Mouse (Mus musculus): ENCODE measurements around the gene Qsox2. TPM values are rescaled to one million over a fixed set of nuclear protein-coding genes. Genes with fewer than 3 reads are reported as not detected.

Gene Qsox2
- total RNA-seq, 2 experiments from 2014 or later: 4.3 to 5.4 TPM

DNA sequence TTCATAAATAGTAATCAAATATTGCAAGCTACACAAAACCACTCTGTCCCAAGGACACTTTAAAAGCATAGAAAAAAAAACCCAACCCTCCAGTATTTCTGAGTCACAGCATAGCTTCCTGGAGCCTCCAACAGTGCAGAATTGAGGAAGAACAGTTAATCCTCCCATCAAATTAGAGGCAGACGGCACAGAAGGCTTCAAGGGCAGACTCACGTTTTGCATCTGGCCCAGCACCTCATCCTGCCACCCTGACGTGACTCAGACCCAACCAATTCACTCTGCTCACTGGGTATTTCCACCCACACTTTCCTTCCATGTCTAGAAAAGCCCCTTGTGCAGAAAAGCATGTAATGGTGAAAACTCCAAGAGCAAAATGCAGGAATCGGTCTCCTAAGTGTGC is 7.1 kb downstream of the Qsox2 start:
- DNase-seq: no peak
- intact Hi-C loops (cut with DNase I; ENCODE audit: low total_unique reads): no loop called here

DNA sequence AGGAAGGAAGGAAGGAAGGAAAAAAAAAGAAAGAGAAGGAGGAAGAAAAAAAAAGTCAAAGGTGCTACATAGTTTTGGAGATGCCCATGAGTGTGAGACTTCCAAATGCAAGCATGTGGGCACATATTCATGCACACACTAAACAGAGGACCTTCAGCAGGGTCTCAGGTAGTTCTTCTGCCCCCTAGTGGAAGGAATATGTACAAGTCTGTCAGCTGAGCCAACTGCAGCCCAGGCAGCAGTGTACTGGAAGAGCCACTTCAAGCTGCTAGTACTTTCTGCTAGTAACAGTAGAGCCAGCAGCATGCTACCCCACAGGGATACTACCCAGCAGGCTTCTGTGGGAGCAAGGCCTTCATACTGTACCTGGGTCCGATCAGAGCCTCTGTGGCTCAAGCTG is 9.5 kb downstream of the Qsox2 start:
- no peak for DNase-seq

DNA sequence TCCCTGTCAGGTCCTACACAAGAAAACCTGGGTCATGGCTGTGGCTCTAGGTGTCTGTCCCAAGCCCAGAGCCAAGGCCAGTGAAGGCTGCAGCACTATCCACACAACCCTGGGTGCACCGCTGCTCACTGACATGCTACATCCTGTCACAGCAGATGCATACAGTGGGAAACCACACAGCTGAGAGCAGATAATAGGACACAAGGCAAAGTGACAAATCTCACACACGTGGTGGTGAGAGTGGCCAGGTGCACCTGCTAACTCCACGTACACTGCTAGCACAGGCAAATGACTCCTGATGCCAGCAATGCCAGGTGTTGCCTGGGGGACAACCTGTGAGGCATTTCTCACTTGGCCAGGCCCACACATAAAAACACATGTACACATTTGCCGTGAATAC is 12.1 kb downstream of the Qsox2 start:
- DNase-seq: no peak
- intact Hi-C loops (cut with DNase I; ENCODE audit: low total_unique reads): loop anchor here (5.0 to 10.0 kb wide), 2 partner anchors 50 to 73 kb away; no protein-coding TSS in a partner anchor

More for the DNA sequence above, 9.5 kb downstream of the Qsox2 start:
- intact Hi-C loops (cut with DNase I; ENCODE audit: low total_unique reads): loop anchor here (5.0 to 10.0 kb wide), 2 partner anchors 47 to 75 kb away; no protein-coding TSS in a partner anchor

DNA sequence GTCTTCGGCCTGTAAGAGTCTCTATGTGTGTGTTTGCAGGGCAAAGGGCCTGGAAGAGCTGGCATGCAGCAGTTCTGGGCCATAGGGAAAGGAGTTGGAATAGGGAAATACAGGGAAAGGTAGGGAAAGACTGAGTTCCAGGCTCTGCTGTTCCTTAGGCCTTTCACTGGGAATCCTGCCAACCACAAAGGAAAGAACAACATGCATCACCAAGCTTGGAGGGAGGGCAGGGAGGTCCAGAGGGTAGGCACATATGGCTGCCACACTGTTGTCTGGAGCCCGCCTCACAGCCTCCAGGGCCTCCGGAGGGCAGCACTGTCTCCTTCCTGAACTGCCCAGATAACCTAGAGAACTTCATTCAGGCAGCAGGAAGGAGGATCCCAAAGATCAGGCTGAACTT is 13.4 kb downstream of the Qsox2 start:
- DNase-seq: no peak
- intact Hi-C loops (cut with DNase I; ENCODE audit: low total_unique reads): loop anchor here (10.0 kb wide), 1 partner anchor 51 kb away; no protein-coding TSS in a partner anchor

DNA sequence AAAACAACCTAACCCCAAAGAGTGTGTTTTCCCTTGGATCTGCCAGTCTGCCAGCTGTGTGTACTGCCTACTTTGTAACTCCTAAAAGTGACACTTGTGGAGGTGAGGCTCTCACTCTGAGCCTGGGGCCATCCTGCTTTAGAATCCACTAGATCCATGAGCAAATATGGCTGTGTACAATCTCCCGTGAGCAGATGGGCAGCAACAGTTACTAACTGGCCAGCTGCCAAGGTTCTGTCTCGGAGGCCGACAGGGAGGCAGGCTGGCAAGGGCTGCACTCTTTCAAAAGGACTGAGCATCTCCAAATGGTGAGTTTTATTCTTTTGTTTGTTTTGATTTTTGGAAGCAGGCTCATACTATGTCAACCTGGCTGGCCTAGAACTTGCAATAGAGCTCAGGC is 22.8 kb downstream of the Qsox2 start:
- intact Hi-C loops (cut with DNase I; ENCODE audit: low total_unique reads): no loop called here
- no peak for DNase-seq

DNA sequence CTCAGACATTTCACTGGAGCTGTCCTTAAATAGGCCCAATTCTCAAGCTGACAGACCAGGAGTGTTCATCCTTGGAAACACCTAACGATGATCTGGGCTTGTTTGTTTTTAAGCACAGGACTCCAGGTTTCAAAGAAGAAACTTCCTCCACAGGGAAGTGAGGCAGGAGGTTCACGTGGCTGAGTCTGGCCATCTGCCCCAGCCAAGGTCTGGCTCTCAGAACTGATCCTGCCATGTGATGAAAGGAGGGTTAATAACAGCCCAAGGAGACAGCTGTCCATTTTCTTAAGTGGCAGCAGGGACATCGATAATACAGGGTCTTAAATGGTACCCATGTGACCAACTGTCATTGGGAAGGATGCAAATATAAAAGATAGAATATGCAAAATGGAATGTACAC is 27.8 kb downstream of the Qsox2 start:
- intact Hi-C loops (cut with DNase I; ENCODE audit: low total_unique reads): no loop called here

DNA sequence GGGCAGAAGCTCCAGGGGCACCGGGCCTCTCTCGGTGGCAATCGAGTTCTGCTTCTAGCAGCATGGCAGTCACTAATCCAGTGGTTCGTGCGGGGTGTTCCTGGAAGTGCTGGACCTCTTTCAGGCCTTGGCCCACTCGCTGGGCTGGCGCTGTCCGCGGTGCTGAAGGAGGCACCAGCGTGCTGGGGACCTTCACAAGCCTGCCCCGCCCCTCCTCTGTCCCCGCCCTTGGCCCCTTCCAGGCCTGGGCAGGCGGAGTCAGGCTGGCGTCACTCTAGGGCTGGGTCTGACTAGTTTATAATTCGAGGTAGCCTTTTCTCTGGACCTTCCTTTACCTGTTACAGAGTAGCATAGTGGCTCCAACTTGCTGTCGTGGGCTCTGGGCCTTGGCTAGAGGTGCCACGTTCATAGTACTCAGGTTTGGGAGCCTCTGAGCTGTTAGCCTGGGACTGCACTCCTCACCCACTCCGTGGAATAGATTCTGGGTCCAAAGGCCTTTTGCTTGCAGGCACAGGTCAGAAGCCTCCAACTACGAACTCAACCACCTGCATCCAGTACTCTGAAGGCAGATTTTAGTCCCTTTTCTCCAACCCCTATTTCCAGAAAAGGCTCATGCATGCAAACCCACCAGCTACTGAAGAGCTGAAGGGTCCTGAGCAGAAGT is 29.1 kb downstream of the Qsox2 start, which contains the start of gene Lhx3:
TSS of gene Lhx3 (minus strand) at position 164 of the 664 bp plus-strand sequence.
- peak; percentile 87 for DNase-seq
- intact Hi-C loops (cut with DNase I; ENCODE audit: low total_unique reads): no loop called here

More for the DNA sequence above, 27.8 kb downstream of the Qsox2 start:
- no peak for DNase-seq

DNA sequence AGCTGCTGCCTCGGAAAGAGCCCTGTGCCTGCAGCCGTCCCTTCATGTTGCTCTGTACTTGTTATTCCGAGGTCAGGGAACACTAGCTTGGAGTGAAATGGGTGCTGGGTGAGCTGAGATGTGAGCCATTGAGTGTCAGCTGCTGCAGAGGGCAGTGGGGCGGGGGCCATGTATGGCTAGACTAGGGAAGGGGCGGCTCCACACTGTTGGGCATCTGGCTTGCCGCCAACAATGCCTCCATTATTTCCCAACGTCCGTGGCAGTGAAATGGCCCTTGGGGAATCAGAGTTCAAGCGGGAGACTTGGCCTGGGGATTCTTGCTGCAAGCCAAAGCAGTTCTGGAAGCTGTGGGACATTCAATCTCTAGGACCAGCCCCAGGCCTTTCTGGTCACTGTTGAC is 29.8 kb downstream of the Qsox2 start:
- intact Hi-C loops (cut with DNase I; ENCODE audit: low total_unique reads): no loop called here
- no peak for DNase-seq

DNA sequence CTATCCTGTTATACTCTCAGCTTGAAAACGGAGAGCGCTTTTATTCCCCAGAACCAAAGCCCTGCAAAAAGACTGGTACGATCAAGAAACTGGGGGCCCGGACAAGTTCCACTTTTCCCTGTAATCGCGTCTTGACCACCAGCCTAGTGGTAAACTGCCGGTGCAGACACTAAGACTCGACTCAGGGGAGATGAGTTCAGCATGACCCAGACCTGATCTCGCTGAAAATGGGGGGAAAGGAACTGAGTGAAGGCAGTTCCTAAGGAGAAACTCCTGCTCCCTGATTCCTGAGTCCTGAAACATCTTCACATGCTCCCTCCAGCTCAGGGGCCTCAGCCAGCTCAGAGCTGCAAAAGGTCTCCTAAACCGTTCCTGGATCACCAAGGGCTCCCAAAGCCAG is 31.6 kb downstream of the Qsox2 start:
- no peak for DNase-seq
- intact Hi-C loops (cut with DNase I; ENCODE audit: low total_unique reads): no loop called here

DNA sequence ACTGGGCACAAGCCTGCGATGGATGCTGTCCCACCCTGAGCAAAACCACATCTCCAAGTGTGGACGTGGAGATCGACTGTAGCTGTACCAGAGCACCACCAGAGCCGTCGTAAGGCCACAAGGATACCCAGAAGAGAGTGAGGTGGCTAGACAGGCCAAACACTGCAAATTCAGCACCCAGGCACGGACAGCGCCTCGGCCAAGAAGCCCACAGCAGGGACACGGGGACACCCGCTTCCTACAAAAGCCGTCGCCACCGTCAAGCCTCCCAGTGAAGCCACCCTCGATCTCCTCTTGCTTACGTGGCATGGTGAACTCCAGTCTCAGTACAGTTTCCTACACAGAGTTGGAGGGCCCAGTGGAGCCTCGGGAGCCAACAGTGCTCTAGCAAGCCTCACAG is 32.2 kb downstream of the Qsox2 start:
- intact Hi-C loops (cut with DNase I; ENCODE audit: low total_unique reads): no loop called here

DNA sequence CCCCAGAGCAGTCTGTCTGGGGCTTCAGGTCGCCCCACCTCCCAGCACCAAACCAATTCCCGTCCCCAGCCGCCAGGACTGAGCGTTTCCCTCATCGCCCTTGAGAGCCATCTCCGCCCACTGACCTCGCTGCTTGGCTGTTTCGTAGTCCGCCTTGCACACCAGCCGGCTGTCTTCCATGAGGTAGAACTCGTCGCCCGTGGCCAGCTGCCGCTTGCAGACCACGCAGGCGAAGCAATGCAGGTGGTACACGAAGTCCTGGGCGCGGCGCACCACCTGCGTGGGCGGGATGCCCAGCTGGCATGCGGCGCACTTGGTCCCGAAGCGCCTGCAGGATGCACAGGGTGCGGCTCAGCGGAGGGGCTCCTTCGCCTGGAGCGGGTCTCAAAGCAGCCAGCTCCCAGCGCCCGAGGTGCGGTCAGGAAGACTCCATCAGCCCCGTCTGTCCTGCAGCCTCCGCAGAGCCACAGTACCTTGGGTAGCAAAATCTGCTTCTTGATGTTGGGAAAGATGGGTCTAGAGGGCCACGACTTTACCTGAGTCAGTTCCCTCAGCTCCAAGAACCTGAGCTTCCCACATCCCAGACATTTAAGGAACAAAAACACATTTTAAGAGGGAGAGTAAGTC is 34.4 kb downstream of the Qsox2 start:
- intact Hi-C loops (cut with DNase I; ENCODE audit: low total_unique reads): no loop called here
- no peak for DNase-seq

More for the DNA sequence above, 32.2 kb downstream of the Qsox2 start:
- DNase-seq: peak; percentile 28

DNA sequence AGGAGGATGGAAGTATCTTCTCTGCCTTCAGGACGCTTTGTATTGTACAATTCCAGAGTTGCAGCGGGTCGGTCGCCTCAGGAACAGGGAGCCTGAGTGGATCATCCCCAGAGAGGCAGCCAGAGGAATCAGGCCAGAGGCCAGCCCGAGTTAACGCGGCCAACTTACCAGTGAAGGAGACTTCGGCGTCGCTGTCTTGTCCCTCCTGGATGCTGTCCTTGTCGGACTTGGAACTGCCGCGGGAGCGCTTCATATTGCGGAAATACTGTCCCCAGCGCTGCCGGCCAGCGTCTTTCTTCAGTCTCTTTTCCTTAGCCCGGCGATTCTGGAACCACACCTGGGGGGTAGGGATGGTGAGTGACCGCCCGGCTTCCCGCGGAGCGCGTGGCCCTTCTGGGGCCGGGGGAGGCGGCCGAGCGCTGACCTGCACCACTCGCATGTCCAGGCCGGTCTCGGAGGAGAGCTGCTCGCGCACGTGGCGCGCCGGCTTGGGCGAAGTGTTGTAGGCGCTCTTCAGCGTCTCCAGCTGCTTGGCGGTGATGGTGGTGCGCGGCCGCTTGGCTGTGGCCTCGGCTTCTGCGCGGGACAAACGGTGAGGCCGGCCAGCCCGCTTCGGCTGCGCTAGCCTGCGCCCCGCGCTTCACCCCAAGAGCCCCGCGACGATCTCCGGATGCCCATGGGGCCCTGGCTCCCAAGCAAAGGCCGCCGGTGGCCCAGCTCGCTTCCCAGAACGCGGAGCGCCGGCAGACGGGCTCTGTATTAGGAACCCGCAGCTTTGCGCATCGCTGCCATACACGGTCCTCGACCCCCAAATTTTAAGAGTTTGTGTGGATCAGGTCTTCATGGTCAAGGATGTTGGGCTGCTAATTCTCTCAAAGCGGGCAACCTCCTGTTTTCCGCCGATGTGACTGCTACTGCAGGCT is 35.1 kb downstream of the Qsox2 start:
- no peak for DNase-seq
- intact Hi-C loops (cut with DNase I; ENCODE audit: low total_unique reads): no loop called here

DNA sequence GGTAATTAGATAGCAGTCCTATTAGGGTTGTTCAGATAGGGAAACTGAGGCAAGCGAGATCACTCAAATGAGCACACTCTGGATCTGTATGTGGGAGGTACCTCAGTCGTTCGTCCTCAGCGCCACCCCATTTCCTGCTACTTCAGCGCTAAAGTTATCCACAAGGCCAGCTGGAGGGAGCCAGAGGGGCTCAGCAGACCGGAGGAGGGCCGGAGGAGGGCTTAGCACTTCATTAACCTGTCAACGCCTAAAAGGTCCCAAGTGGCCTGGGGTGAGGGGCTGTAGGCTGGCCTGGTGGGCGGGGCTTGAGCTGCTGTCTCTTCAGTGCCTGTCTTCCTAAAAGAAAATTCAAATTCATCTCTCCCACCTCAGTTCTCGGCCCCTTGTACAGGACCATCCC is 38.8 kb downstream of the Qsox2 start:
- DNase-seq: no peak
- intact Hi-C loops (cut with DNase I; ENCODE audit: low total_unique reads): no loop called here

DNA sequence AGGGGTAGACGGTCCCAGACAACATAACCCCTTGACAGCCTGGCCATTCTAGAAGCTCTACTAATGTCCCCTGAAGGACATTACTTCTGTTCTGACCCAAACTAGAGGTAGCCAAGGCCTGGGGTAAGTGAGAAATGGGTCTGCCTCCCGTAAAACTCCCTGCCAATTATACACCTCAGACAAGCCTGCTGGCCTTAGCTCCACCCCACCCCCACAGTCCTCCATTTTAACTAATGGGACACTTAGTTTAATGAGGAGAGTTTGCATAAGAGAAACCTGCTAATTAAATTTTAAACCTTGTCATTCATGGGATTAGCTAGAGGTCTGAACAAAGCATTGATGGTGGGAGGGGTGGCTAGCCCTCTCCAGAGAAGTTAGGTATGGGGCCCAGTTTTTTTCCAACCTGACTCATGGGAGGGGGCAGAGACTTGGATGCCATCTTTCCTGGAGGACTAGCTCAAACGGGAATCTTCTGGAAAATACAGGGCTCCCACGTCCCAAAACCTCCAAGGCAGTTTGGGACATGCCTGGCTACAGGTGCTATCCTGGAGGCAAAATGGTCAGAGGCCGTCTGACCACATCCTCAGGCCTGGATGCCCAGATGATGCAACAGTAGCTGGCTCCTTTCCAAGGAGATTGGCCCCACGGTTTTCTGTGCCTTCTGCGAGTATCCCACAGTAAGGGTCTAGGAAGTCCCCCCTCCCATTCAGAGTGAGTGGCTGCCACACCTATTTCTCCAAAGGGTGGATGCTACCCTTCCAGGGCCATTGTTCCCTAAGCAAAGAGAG is 42.6 kb downstream of the Qsox2 start:
- no peak for DNase-seq
- intact Hi-C loops (cut with DNase I; ENCODE audit: low total_unique reads): no loop called here

DNA sequence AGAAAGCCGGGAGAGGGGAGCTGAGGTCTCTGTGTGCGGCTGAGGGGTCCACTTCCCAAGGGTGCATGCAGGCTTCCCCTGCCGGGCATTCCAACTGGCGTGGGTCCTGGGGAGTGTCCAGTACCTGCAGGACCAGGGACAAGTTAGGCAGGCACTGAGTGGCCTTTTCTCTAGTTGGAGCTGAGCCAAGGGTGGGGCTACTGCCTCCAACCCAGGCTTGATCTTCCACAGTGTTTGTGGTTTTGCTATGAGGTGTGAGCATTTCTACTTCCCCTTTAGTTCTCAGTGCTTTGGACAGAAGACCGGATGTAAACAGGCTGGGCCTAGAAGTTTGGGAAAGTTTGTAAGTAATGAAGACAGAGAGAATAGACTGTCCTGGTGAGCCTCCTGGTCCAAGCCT is 48.8 kb downstream of the Qsox2 start:
- intact Hi-C loops (cut with DNase I; ENCODE audit: low total_unique reads): loop anchor here (10.0 kb wide), 1 partner anchor 86 kb away; no protein-coding TSS in a partner anchor
- no peak for DNase-seq

DNA sequence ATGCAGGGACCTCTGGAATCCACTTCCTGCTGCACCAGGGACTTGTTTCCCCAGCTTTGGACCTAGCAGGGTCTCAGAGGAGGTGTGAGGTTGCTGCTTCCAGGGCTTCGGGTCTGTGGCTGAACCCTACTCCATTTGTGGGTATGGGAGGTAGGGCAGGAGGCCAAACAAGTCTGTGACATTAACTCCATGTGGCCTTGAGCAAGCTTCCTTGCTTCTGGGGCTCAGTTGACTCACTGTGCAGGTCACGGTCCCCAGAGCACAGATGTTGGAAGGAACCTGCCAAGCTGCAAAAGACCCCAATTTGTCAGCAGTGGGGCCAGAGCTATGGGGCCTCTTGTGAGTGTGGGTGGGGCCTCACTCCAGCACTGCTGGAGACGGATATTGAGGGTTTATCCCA is 53.0 kb downstream of the Qsox2 start:
- DNase-seq: no peak
- intact Hi-C loops (cut with DNase I; ENCODE audit: low total_unique reads): loop anchor here (10.0 kb wide), 1 partner anchor 90 kb away; no protein-coding TSS in a partner anchor

DNA sequence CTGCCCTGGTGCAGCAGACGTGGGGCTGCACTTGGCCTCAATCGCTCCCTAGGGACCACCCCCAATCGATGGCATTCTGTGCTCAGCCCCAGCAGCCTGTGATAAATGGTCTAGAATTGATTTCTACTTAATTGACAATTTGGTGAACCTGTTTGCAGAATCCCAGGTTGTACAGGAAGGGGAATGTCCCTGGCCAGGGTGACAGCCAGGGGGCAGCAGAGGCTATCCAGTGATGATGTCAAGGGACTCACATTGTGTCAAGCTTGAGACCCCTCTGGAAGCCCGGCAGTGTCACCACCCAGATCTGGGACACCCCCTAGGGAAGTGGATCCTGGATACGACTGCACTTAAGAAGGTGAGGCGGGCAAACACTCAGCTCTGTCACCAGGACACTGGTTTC is 54.7 kb downstream of the Qsox2 start:
- intact Hi-C loops (cut with DNase I; ENCODE audit: low total_unique reads): loop anchor here (10.0 kb wide), 1 partner anchor 92 kb away; no protein-coding TSS in a partner anchor
- DNase-seq: peak; percentile 36

DNA sequence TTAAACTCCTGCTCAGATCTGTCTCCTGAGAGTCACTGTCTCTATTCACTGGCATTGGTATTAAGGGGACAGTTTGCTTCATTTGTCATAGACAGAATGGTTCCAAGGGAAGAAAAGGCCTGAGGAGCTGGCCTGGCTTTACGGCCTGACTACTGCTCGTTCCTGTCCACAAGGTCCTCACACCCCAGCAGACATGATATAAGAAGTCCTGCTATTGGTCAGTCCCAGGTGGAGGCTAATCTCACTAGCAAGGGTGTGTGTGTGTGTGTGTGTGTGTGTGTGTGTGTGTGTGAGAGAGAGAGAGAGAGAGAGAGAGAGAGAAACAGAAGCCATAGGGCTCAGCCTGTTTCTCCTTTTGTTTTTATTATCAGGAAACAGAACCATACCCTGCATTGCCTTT is 60.1 kb downstream of the Qsox2 start:
- intact Hi-C loops (cut with DNase I; ENCODE audit: low total_unique reads): no loop called here
- no peak for DNase-seq

DNA sequence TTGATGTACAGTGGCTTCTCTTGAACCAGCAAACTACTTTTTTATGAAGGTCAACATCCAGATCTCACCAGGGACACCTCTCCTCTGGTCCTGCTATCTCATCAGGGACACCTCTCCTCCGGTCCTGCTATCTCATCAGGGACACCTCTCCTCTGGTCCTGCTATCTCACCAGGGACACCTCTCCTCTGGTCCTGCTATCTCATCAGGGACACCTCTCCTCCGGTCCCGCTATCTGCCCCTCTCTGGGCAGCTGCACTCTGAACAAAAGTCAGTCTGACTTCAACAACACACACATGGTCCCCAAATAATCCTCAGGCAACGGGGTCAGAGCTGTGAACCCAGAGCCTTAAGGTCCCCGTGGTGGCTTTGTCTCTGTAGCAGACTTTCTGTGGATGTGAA is 60.6 kb downstream of the Qsox2 start:
- DNase-seq: no peak
- intact Hi-C loops (cut with DNase I; ENCODE audit: low total_unique reads): no loop called here
